Mouse (Mus musculus) megakaryocyte, embryonic 14.5 days (primary cell): Measurements from ENCODE around the gene Ust.

Source experiments
- FLI1 ChIP-seq: IDR thresholded peaks from 2 replicates; pipeline ENCODE4 v1.6.1; 2012; ENCODE audit warnings: low read length, inconsistent platforms, mixed read lengths
- GATA1 ChIP-seq: IDR thresholded peaks from 3 replicates; pipeline ENCODE4 v1.6.1; 2012; ENCODE audit warnings: mixed read lengths, low read length, inconsistent platforms, borderline replicate concordance

GRCm38 (mm10) chr10:8517591-8518140, 959 bp downstream of the Ust start:
- no peak for TF ChIP-seq GATA1
- TF ChIP-seq FLI1 = no peak
